Mouse (Mus musculus) G1E (cell line): ENCODE measurements at regions not wholly inside any gene's neighbourhood (a gene's known extent, or its start where the extent isn't known, plus 50 kb on each side); places are given as distances from the start of the nearest gene placed in this dataset.

ENCODE experiments used
- ATAC-seq: 2 replicates; pipeline ENCODE4 v1.8.0; 2016; ENCODE audit warnings: mild to moderate bottlenecking; ENCODE audit not compliant: insufficient number of reproducible peaks, poor library complexity, low FRiP score, severe bottlenecking; ENCODE audit errors: extremely low read depth
- DNase-seq: peaks from one replicate; pipeline ENCODE4 v3.0.0; 2012; ENCODE audit warnings: low spot score
- H3K27me3 ChIP-seq: 2 replicates; pipeline ENCODE4 v1.6.1; 2012; ENCODE audit warnings: mild to moderate bottlenecking, low read length, inconsistent platforms; ENCODE audit not compliant: insufficient read depth
- H3K36me3 ChIP-seq: replicated peaks from 2 replicates; pipeline ENCODE3; 2012; ENCODE audit warnings: mild to moderate bottlenecking, inconsistent platforms
- H3K4me1 ChIP-seq: 2 replicates; pipeline ENCODE4 v1.6.1; 2012; ENCODE audit warnings: low read depth, low read length, inconsistent platforms, mixed read lengths; ENCODE audit not compliant: insufficient read depth
- H3K4me3 ChIP-seq: 2 replicates; pipeline ENCODE4 v1.5.1; 2012; ENCODE audit warnings: low read depth, mild to moderate bottlenecking, inconsistent platforms, low read length, moderate library complexity, mixed read lengths
- H3K9me3 ChIP-seq: replicated peaks from 2 replicates; pipeline ENCODE4 v1.6.1; 2012; ENCODE audit warnings: inconsistent platforms
- CTCF ChIP-seq: IDR thresholded peaks from 2 replicates; pipeline ENCODE4 v1.5.1; 2012; ENCODE audit warnings: low read depth, low read length, inconsistent platforms, mixed read lengths
- GATA1 ChIP-seq: IDR thresholded peaks from 2 replicates; pipeline ENCODE4 v1.6.1; 2012; ENCODE audit warnings: borderline replicate concordance, low read length, inconsistent platforms, mixed read lengths
- GATA2 ChIP-seq: IDR thresholded peaks from 2 replicates; pipeline ENCODE4 v1.6.1; 2012; ENCODE audit warnings: low read depth, low read length, inconsistent platforms, borderline replicate concordance
- POLR2AphosphoS5 ChIP-seq: IDR thresholded peaks from 2 replicates; pipeline ENCODE4 v1.6.1; 2012; ENCODE audit warnings: low read depth, low read length, inconsistent platforms; ENCODE audit not compliant: insufficient replicate concordance
- TAL1 ChIP-seq: conservative IDR thresholded peaks from 2 replicates; pipeline ENCODE4 v1.6.1; 2012; ENCODE audit warnings: low read depth, low read length, inconsistent platforms, mixed read lengths

DNA sequence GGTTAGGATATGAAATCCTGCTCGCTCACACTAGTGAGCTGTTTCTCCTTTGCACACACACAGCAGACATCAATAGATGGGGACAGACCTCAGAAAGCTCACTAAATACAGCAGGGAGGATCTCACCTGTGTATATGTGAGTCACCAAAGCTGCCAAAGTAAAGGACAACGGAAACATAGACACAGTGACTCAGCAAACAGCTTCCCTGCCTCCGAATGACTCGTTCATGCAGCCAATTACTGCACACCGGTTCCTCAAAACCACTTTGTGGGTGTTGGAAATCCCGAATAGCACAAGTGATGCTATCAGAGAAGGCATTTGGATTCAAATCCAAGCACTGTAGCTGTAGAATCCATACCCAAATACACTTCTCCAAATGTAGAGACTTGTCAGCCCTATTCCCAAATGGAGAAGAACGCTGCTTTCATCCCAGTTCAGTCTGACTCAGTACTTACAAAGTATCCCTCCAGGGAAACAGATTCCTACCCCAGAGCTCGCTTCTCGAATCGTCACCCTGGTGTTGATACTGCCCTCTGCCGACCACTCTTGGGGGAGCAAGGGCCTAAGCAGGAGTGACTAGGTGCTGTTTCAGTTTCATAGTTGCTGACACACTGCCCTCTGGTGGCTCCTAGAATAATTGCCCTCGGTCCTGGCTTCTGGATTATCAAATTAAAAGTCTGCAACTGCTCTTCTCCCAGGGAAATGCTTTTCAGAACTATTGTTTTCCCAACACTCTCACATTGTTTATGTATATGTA lies 61.4 kb upstream of the Sestd1 start:
- no peaks in the 10 kb centered on the region for H3K27me3 ChIP-seq
- TF ChIP-seq CTCF: no peak
- no peak for TF ChIP-seq TAL1
- no peak for TF ChIP-seq GATA1
- no peak for TF ChIP-seq POLR2AphosphoS5
- no peak for TF ChIP-seq GATA2
- no peaks in the 10 kb centered on the region for H3K4me1 ChIP-seq
- no peak for DNase-seq
- H3K36me3 ChIP-seq: no peaks in the 10 kb centered on the region
- H3K4me3 ChIP-seq: no peak overlapping the region
- ATAC-seq: peak; percentile 46
- H3K9me3 ChIP-seq: peaks cover 35% of the 10 kb centered on the region

DNA sequence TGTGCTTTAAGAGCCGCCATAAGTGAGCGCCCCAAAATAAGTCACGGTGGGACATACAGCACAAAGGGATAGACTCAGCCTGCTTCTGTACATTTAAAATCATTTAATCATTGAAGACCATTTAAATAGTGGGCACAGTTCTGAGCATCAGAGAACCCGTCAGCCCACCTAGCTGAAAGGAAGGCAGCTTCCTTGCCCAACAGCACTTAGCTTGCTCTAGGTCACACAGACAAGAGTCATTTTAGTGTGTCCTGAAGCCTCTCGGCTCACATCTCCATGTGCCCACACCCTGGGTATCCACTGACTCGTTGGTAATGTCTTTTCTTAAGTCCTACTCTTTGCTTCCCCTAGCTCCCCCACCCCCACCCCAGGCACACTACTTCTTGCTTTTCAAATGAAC lies 59.7 kb upstream of the Sestd1 start:
- no peaks in the 10 kb centered on the region for H3K36me3 ChIP-seq
- no peak overlapping the region for H3K4me3 ChIP-seq
- no peak for DNase-seq
- H3K27me3 ChIP-seq: no peaks in the 10 kb centered on the region
- ATAC-seq: no peak
- H3K4me1 ChIP-seq: no peaks in the 10 kb centered on the region
- peaks cover 35% of the 10 kb centered on the region for H3K9me3 ChIP-seq
- TF ChIP-seq GATA1: no peak
- TF ChIP-seq TAL1: no peak
- TF ChIP-seq CTCF: no peak

DNA sequence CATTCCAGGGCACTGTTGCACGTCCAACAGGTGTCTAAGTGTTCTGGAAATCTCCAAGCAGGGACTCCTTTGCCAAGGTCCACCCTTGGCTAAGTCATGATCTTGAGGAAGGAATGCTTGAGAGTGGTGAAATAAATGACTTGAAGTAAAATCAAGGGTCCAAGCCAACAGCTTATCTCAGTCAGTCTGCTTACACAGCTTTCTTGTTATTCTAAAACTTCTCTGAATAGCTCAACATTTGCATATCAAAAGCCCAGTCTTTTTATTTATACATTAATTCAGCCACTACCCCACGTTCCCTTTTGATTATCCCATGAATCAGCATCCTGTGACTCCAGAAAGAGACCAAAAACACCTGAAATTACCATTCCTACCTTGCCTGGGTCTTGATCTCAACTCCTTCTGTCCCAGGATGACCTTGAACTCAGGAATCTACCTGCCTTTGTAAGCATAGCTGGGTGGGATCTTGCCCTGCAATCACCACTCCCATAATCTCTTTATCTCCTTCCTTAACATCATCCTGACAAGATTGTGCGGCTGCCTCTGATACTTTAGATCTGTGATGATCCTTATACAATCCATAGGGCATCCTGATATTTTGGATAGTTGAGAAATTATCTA lies 57.5 kb upstream of the Sestd1 start:
- Histone ChIP-seq H3K4me1 (no peaks in the 10 kb centered on the region), H3K27me3 (no peaks in the 10 kb centered on the region), H3K4me3 (no peak overlapping the region), H3K36me3 (no peaks in the 10 kb centered on the region), H3K9me3 (peaks cover 27% of the 10 kb centered on the region)
- no peak for DNase-seq
- TF ChIP-seq POLR2AphosphoS5: no peak
- no peak for TF ChIP-seq CTCF
- TF ChIP-seq TAL1: no peak
- TF ChIP-seq GATA1: no peak
- no peak for TF ChIP-seq GATA2
- no peak for ATAC-seq

DNA sequence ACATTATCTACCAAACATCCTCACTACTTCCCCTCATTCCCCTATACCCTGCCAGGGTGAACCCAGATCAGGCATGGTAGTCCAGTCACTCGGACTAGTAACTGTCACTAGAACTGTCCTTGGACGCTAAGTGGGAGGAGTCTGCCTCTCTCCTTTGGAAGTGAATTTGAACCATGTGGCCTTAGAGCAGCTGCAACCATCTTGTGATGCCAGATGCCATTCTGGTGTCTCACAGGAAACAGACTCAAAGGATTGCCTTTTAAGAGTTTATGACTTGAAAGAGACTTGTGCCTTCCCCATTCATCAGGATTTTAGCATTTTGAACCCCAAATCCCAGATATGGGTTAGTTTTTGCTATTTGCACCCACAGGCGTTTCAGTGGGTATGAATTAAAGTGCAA lies 56.9 kb upstream of the Sestd1 start:
- Histone ChIP-seq H3K27me3 (no peaks in the 10 kb centered on the region), H3K4me3 (no peak overlapping the region), H3K4me1 (no peaks in the 10 kb centered on the region), H3K36me3 (no peaks in the 10 kb centered on the region), H3K9me3 (peaks cover 27% of the 10 kb centered on the region)
- no peak for ATAC-seq
- TF ChIP-seq GATA1: no peak
- TF ChIP-seq CTCF: no peak
- no peak for TF ChIP-seq GATA2
- DNase-seq: no peak

DNA sequence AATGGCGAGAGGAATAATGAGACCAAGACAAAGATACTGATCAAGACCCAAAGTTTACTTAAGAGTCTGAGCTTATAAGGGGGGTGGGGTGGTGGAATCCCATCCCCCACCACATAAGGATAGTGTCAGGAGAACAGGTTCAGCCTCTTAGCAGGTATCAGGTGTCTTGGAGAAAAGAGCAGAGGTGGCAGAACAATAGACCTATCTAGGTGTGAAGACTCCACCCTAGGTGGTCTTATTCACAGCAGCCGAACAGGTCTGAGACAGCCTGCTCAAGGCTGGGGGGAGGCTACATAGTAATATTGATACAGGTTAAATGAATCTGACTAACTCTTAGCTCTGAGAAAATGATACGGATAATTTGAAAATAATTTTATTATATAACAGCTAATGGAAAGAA lies 56.4 kb upstream of the Sestd1 start:
- Histone ChIP-seq H3K9me3 (peaks cover 27% of the 10 kb centered on the region), H3K4me3 (no peak overlapping the region), H3K27me3 (no peaks in the 10 kb centered on the region), H3K36me3 (no peaks in the 10 kb centered on the region), H3K4me1 (no peaks in the 10 kb centered on the region)
- TF ChIP-seq POLR2AphosphoS5: no peak
- no peak for TF ChIP-seq CTCF
- no peak for TF ChIP-seq TAL1
- TF ChIP-seq GATA1: no peak
- no peak for TF ChIP-seq GATA2
- DNase-seq: no peak
- ATAC-seq: no peak

DNA sequence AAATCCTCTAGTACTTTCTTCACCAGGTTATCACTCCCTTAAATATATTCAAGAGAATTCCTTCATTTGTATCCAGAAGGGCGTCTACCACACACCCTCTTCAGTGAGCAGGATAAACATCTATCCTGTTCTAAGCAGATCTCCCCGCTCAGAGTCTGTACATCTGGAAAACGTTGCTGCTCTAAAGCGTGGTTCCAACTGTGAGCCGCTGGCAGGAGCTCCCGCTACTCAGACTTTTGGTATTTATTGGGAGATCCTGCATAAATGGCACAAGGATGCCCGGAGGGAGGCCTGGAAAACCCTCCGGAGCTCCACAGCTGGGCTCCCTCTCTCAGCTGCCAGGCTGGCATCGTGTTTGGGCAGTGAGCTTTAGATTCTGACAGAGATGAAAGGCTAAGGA lies 54.3 kb upstream of the Sestd1 start:
- DNase-seq (no peak), ATAC-seq (no peak)
- H3K27me3 ChIP-seq: no peaks in the 10 kb centered on the region
- TF ChIP-seq GATA1 (no peak), CTCF (no peak)
- no peaks in the 10 kb centered on the region for H3K4me1 ChIP-seq
- H3K4me3 ChIP-seq: no peak overlapping the region
- H3K36me3 ChIP-seq: no peaks in the 10 kb centered on the region
- H3K9me3 ChIP-seq: peaks cover 20% of the 10 kb centered on the region

DNA sequence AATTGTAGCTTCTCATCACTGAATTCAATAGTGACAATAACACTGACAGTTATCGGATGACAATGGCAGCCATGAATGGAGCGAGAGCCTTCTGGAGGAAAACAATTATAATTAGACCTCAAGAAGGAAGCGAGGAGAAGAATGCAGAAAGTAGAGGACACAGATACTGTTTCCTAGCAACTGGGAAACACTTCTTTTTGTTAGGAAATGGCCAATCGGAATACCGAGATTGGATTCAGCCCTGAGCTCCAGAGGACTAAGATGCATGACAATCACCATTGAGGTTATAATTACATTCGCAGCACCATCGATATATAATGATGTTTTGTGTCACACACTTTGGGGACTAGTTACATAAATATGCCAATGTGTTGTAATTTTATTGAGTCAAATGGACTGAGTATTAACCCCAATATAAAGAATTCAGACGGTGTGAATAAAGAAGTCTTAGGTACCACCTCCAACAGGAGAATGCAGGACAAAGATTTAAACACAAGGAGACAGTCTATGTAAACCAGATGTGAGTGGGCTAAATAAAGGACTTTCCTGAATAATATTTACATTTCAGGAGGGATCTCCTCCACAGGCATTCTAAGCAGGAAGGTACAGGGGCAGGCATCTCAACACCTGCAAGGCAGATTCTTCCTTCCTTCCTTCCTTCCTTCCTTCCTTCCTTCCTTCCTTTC lies 53.1 kb upstream of the Sestd1 start:
- Histone ChIP-seq H3K9me3 (peaks cover 18% of the 10 kb centered on the region), H3K4me1 (no peaks in the 10 kb centered on the region), H3K36me3 (no peaks in the 10 kb centered on the region), H3K27me3 (no peaks in the 10 kb centered on the region), H3K4me3 (no peak overlapping the region)
- ATAC-seq (no peak), DNase-seq (no peak)
- no peak for TF ChIP-seq GATA1
- TF ChIP-seq POLR2AphosphoS5: no peak
- TF ChIP-seq CTCF: no peak
